Mouse (Mus musculus): ENCODE results near the gene Samd10.

GRCm38 (mm10) chr2:181628471-181628870 lies 29.5 kb upstream of the Samd10 start:
- TF ChIP-seq CTCF (IDR thresholded peaks at IDR 0.05; ENCODE audit: insufficient read depth, low read length) (no peak), POLR2A (IDR thresholded peaks at IDR 0.05; ENCODE audit: borderline replicate concordance, extremely low read depth, low read depth, low read length) (no peak)

Measured in lung, adult 2 months (tissue).